8 mouse cellular contexts compared by ENCODE assay signal in the genomic region with DNA sequence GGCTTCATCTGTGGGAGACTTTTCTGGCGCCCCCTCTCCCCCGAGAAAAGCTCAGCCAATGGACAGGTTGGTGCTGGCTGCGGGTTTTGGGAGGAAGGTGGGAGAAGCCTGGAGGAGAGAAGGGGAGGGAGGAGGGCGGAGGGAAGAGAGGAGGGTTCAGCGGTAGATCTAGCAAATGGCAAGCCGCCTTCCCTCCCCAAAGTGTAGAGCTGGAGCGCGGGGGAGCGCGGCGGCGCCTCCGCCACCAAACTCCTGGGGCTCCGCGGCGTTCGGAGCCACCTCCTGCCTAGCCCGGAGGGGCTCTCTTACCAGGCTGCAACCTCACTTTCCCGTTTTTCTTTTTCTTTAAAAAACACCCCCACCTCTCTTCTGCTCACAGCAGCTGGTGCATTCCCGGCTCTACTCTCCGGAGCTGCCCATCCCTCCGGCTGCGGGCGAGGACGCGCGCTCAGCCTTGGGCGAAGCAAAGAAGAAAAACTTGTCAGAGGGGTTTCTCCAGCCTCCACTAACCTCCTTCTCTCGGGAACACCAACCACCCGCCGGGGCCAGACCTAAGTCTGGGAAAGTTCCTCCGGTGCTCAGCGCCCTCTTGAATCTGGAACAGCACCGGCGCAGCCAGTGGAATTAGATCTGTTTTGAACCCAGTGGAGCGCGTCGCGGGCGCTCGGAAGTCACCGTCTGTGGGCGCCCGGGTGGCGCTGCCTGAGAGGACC. TPM values are rescaled to one million over a fixed set of nuclear protein-coding genes. Genes with fewer than 3 reads are reported as not detected.
DNase-seq lines count a peak whose midpoint lies in the region; ATAC-seq lines count a peak whose summit lies in the region.

A gene (plus strand): TSS at position 199 of the 713 bp plus-strand sequence.

- H3K9ac ChIP-seq in hindbrain, embryonic 15.5 days = peak within 1 kb of the TSS; percentile 80

- H3K4me2 ChIP-seq in hindbrain, embryonic 15.5 days = peak within 1 kb of the TSS; percentile 77

- H3K27me3 ChIP-seq in hindbrain, embryonic 15.5 days = no peaks in the 10 kb centered on the region

- no peaks in the 10 kb centered on the region for H3K9me3 ChIP-seq in hindbrain, embryonic 15.5 days

- peak within 1 kb of the TSS; percentile 91 for H3K27ac ChIP-seq in hindbrain, embryonic 15.5 days (replicated peaks)

- under 1% methylated on average over 45 of the region's 45 CpGs for WGBS in hindbrain, embryonic 15.5 days

- peak within 1 kb of the TSS; percentile 82 for H3K4me3 ChIP-seq in hindbrain, embryonic 15.5 days

- H3K36me3 ChIP-seq in hindbrain, embryonic 15.5 days = no peaks in the 10 kb centered on the region

- peaks cover 18% of the 10 kb centered on the region for H3K4me1 ChIP-seq in hindbrain, embryonic 15.5 days (replicated peaks)

- peak; percentile 91 for DNase-seq in R1 (ENCODE audit: low read depth, low spot score)
- DNase-seq in cerebellum, postnatal 36 days = peak; percentile 76 to 78
- peak; percentile 34 to 56 for DNase-seq in gastrocnemius, adult 8-10 months (ENCODE audit: low spot score in 2 of 2)
- DNase-seq in layer of hippocampus, postnatal 36 days = peak; percentile 83 to 87
- peak; percentile 78 for DNase-seq in lung, postnatal 10 days
- DNase-seq in retina, embryonic 14.5 days (ENCODE audit: low spot score) = peak; percentile 78
- peak; percentile 60 for DNase-seq in urinary bladder, adult 2 months (ENCODE audit: low spot score)

- peak; percentile 94 for ATAC-seq in hindbrain, embryonic 15.5 days (ENCODE audit: low FRiP score, low read depth)

RNA-seq across cellular contexts. Expression of the gene that starts here (rescaled TPM):
- total RNA-seq in gastrocnemius, adult 8-10 months (2022) = 10 to 100 TPM in 2 of 4 experiments, 1 to 10 TPM in 2; 5.3 to 13.2 (median 9.7) TPM
- 27.5 and 28.4 TPM in 2 replicates for polyA plus RNA-seq in hindbrain, embryonic 15.5 days (2015; fragmentation: Nextera tagmentation; extraction: Ambion mirVana)
- total RNA-seq in layer of hippocampus, postnatal 36 days (2021) = 10 to 100 TPM; 24.7 to 26.7 TPM
- polyA plus RNA-seq in urinary bladder, adult 2 months (2012; rRNA removed) = 77.3 and 90.3 TPM in 2 replicates

Comparison
In these comparisons a context has a peak if more than half of its experiments do, and no peak if none do; other contexts are left out.
1. Peak in every context shown above with its lines: DNase-seq, ATAC-seq, H3K4me3 ChIP-seq and H3K27ac ChIP-seq.